Comparison of ENCODE assay signal across 12 mouse cellular contexts in genomic region chr5:106451681-106452440, GRCm38 (mm10). TPM values are rescaled to one million over a fixed set of nuclear protein-coding genes. Genes with fewer than 3 reads are reported as not detected.
A peak's percentile ranks its signal among the peaks of the same experiment; 100 is the strongest.
DNase-seq lines count a peak whose midpoint lies in the region; ATAC-seq lines count a peak whose summit lies in the region.
"Had no signal": no experiment of that assay in that cellular context is flagged by ENCODE, and none has a peak within 500 bp of the region (broad histone marks: within the 10 kb centered on the region; RNA-seq: fewer than 3 reads in every experiment).

No protein-coding gene starts in this region.

- no peak overlapping the region for H3K27ac ChIP-seq in heart, embryonic 10.5 days
- no peak overlapping the region for H3K27ac ChIP-seq in forebrain, embryonic 13.5 days
- peak overlapping the region; percentile 61 for H3K27ac ChIP-seq in midbrain, embryonic 15.5 days
- H3K27ac ChIP-seq: embryonic facial prominence, embryonic 13.5 days had no signal

- peak overlapping the region; percentile 42 for H3K4me3 ChIP-seq in heart, embryonic 10.5 days
- H3K4me3 ChIP-seq in forebrain, embryonic 13.5 days: peak overlapping the region; percentile 27
- H3K4me3 ChIP-seq in midbrain, embryonic 15.5 days: peak overlapping the region; percentile 30
- H3K4me3 ChIP-seq: embryonic facial prominence, embryonic 13.5 days had no signal

- ATAC-seq in forebrain, embryonic 13.5 days: 0 out of 2 replicates have a peak, but pooled peaks have one; percentile 13
- ATAC-seq in midbrain, embryonic 15.5 days (replicated peaks): 0 out of 2 replicates have a peak, but pooled peaks have one; percentile 15
- no peak for ATAC-seq in granulocyte monocyte progenitor cell, adult 5-6 weeks (replicated peaks; ENCODE audit: poor library complexity, severe bottlenecking)

- peak overlapping the region; percentile 37; the same call in 1 of the 2 replicates for H3K9ac ChIP-seq in forebrain, embryonic 13.5 days
- H3K9ac ChIP-seq in midbrain, embryonic 15.5 days: peak overlapping the region; percentile 18; the same call in 1 of the 2 replicates
- H3K9ac ChIP-seq: embryonic facial prominence, embryonic 13.5 days had no signal

- no peaks in the 10 kb centered on the region for H3K9me3 ChIP-seq in heart, embryonic 10.5 days
- H3K9me3 ChIP-seq in forebrain, embryonic 13.5 days (replicated peaks): no peaks in the 10 kb centered on the region
- H3K9me3 ChIP-seq in midbrain, embryonic 15.5 days: no peaks in the 10 kb centered on the region
- H3K9me3 ChIP-seq: embryonic facial prominence, embryonic 13.5 days had no signal

- no peak for DNase-seq in heart, embryonic 10.5 days (ENCODE audit: low spot score)
- no peak for DNase-seq in heart, adult 9 months (ENCODE audit: low spot score in 2 of 2)
- peak; percentile 28 for DNase-seq in R1 (ENCODE audit: low read depth, low spot score)
- no peak for DNase-seq in adrenal gland, postnatal 36 days
- DNase-seq in ovary, postnatal 36 days (ENCODE audit: low spot score): no peak

- peaks cover 98% of the 10 kb centered on the region for H3K27me3 ChIP-seq in heart, embryonic 10.5 days (ENCODE audit: insufficient read depth, poor library complexity, severe bottlenecking)
- H3K27me3 ChIP-seq in forebrain, embryonic 13.5 days: peaks cover 94% of the 10 kb centered on the region
- H3K27me3 ChIP-seq in midbrain, embryonic 15.5 days (replicated peaks): peaks cover 64% of the 10 kb centered on the region

- peak overlapping the region; percentile 42 for H3K4me2 ChIP-seq in forebrain, embryonic 13.5 days
- H3K4me2 ChIP-seq in midbrain, embryonic 15.5 days: peak overlapping the region; percentile 40
- H3K4me2 ChIP-seq: embryonic facial prominence, embryonic 13.5 days; liver, embryonic 11.5 days had no signal

- under 1% methylated on average over 32 of the region's 32 CpGs for WGBS in heart, embryonic 10.5 days
- WGBS in forebrain, embryonic 13.5 days: under 1% methylated on average over 28 of the region's 32 CpGs
- 2% methylated on average over 32 of the region's 32 CpGs for WGBS in midbrain, embryonic 15.5 days

- H3K36me3 ChIP-seq in heart, embryonic 10.5 days: no peaks in the 10 kb centered on the region
- H3K36me3 ChIP-seq in forebrain, embryonic 13.5 days (ENCODE audit: poor library complexity, severe bottlenecking): no peaks in the 10 kb centered on the region
- no peaks in the 10 kb centered on the region for H3K36me3 ChIP-seq in midbrain, embryonic 15.5 days (replicated peaks)
- H3K36me3 ChIP-seq: embryonic facial prominence, embryonic 13.5 days had no signal

- peaks cover 21% of the 10 kb centered on the region for H3K4me1 ChIP-seq in heart, embryonic 10.5 days
- H3K4me1 ChIP-seq in forebrain, embryonic 13.5 days: peaks cover 21% of the 10 kb centered on the region
- H3K4me1 ChIP-seq in midbrain, embryonic 15.5 days: peaks cover 27% of the 10 kb centered on the region

RNA-seq across cellular contexts. Expression of gene Barhl2, which starts 6.1 kb away (rescaled TPM):
- not detected in 2 replicates for polyA plus RNA-seq in heart, embryonic 10.5 days (2016; fragmentation: Nextera tagmentation; extraction: Ambion mirVana)
- polyA plus RNA-seq in forebrain, embryonic 13.5 days (2015; fragmentation: Nextera tagmentation; extraction: Ambion mirVana): 1.8 and 5.5 TPM in 2 replicates
- polyA plus RNA-seq in midbrain, embryonic 15.5 days (2015; fragmentation: Nextera tagmentation; extraction: Ambion mirVana): 7.8 and 8.5 TPM in 2 replicates
- total RNA-seq in adrenal gland, postnatal 36 days (2021): not detected
- total RNA-seq in granulocyte monocyte progenitor cell, adult 5-6 weeks (2014; fragmentation: Nextera tagmentation): not detected in 2 replicates
- total RNA-seq in granulocyte monocyte progenitor cell, adult 5-6 weeks (2017): not detected in 2 replicates
- polyA plus RNA-seq: C2C12; embryonic facial prominence, embryonic 13.5 days; liver, embryonic 11.5 days; stomach, embryonic 16.5 days had no signal
